Mouse (Mus musculus) embryonic fibroblast, embryonic 13.5 days (primary cell): ENCODE data around the gene Slc7a14.

Experiments used
- CTCF ChIP-seq: IDR thresholded peaks from 2 replicates; pipeline ENCODE4 v1.5.1; 2011; ENCODE audit warnings: mild to moderate bottlenecking, control low read depth, low read length, moderate library complexity, borderline replicate concordance; ENCODE audit not compliant: insufficient read depth
- POLR2A ChIP-seq: IDR thresholded peaks from 2 replicates; pipeline ENCODE4 v1.6.1; 2011; ENCODE audit warnings: low read depth, mild to moderate bottlenecking, control low read depth, low read length, moderate library complexity

DNA sequence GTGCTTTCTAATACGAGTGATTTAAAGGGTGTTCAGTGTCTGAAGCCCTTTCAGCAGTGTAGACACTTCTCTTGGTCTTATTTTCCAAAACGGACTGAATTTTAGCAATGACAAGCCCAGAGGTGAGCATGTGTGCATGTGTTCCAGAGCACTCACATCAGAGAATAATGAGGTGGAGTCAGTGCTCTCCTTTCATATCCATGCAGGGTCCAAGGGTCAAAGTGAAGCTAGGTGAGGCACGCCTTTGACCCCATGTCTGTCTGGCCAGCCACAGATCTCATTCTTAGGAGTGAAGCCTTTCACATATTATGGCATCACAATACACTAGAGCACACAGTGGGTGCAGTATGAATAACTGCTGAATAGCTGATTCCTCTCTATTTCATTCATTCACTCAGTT is 105.0 kb downstream of the Slc7a14 start:
- no peak for TF ChIP-seq POLR2A
- no peak for TF ChIP-seq CTCF
